Mouse (Mus musculus) spleen, adult 2 months (tissue): ENCODE measurements around the gene Tomm7. TPM values are rescaled to one million over a fixed set of nuclear protein-coding genes. Genes with fewer than 3 reads are reported as not detected.
"Not testable (repeated sequence)": the region's sequence is repeated elsewhere in the genome, so short reads cannot be mapped to it uniquely, and the experiment has no call there.

Source experiments
- DNase-seq, 2 experiments: peaks; one replicate each; pipeline versions ENCODE4 v3.0.0 to v3.0.0-alpha.2; 2012 to 2021; ENCODE audit warnings: low spot score in 2 of 2, low read depth in 1 of 2
- H3K27ac ChIP-seq: fragments of 200-500 bp; 2 replicates; pipeline ENCODE4 v1.5.1; 2012; ENCODE audit warnings: low read length, inconsistent platforms; ENCODE audit not compliant: insufficient read depth
- H3K27me3 ChIP-seq: fragments of 200-500 bp; 2 replicates; pipeline ENCODE4 v1.6.1; 2012; ENCODE audit warnings: mild to moderate bottlenecking, moderate library complexity, low read length, inconsistent platforms; ENCODE audit not compliant: control insufficient read depth, insufficient read depth
- H3K36me3 ChIP-seq: fragments of 200-500 bp; 2 replicates; pipeline ENCODE4 v1.6.1; 2012; ENCODE audit warnings: mild to moderate bottlenecking, low read length, inconsistent platforms; ENCODE audit not compliant: control insufficient read depth, insufficient read depth
- H3K4me1 ChIP-seq: fragments of 200-500 bp; 2 replicates; pipeline ENCODE4 v1.6.1; 2011; ENCODE audit warnings: inconsistent platforms; ENCODE audit not compliant: control insufficient read depth, insufficient read depth, insufficient read length
- H3K4me3 ChIP-seq: fragments of 200-500 bp; 2 replicates; pipeline ENCODE4 v1.5.1; 2011; ENCODE audit warnings: mild to moderate bottlenecking, inconsistent platforms; ENCODE audit not compliant: insufficient read depth, insufficient read length; ENCODE audit errors: extremely low read depth
- CTCF ChIP-seq: fragments of 200-500 bp; IDR thresholded peaks from 2 replicates; pipeline ENCODE4 v1.5.1; 2011; ENCODE audit warnings: mild to moderate bottlenecking, inconsistent platforms; ENCODE audit not compliant: insufficient read depth, insufficient read length, insufficient replicate concordance; ENCODE audit errors: extremely low read depth
- POLR2A ChIP-seq: fragments of 200-500 bp; IDR thresholded peaks from 2 replicates; pipeline ENCODE4 v1.6.1; 2011; ENCODE audit warnings: low read depth, low read length, inconsistent platforms
- WGBS: fragments of 180-500 bp; shearing (Covaris S2); methylation state at CpG from one replicate; pipeline ENCODE4 v1.1.7; 2018; 5-methylcytosine and 5-hydroxymethylcytosine counted together
- polyA plus RNA-seq: library from polyadenylated mRNA; depleted of rRNA; stranded (reverse); fragments of >200 nt; gene quantifications from 2 replicates; pipeline ENCODE4 v1.2.3, GENCODE M21; 2012

Tomm7 gene
- polyA plus RNA-seq, 1 experiment: 12.6 TPM

- H3K36me3 ChIP-seq: peaks cover 25% of the 10 kb centered on the region
- 94% methylated on average over 1 of the region's 1 CpGs for WGBS
These were observed 15.2 kb upstream of the Tomm7 start for GRCm38 (mm10) chr5:23859087-23859718.

GRCm38 (mm10) chr5:23858643-23859042, 14.7 kb upstream of the Tomm7 start:
- Histone ChIP-seq H3K4me3 (no peak overlapping the region), H3K4me1 (no peaks in the 10 kb centered on the region), H3K27ac (no peak overlapping the region), H3K36me3 (peaks cover 29% of the 10 kb centered on the region), H3K27me3 (no peaks in the 10 kb centered on the region)
- TF ChIP-seq POLR2A: no peak
- TF ChIP-seq CTCF: peak; percentile 14; the same call in 1 of the 2 replicates
- 87% methylated on average over 7 of the region's 7 CpGs for WGBS
- peak in 1 of 2 experiments; percentile 24 for DNase-seq

More at GRCm38 (mm10) chr5:23859087-23859718, 15.2 kb upstream of the Tomm7 start:
- TF ChIP-seq POLR2A (no peak), CTCF (no peak)
- H3K27ac ChIP-seq: no peak overlapping the region
- H3K27me3 ChIP-seq: no peaks in the 10 kb centered on the region
- no peak overlapping the region for H3K4me3 ChIP-seq
- no peak for DNase-seq
- no peaks in the 10 kb centered on the region for H3K4me1 ChIP-seq

GRCm38 (mm10) chr5:23858001-23858400, 14.0 kb upstream of the Tomm7 start:
- WGBS: 91% methylated on average over 3 of the region's 3 CpGs
- H3K36me3 ChIP-seq: peaks cover 34% of the 10 kb centered on the region

GRCm38 (mm10) chr5:23857189-23857588, 13.2 kb upstream of the Tomm7 start:
- Histone ChIP-seq H3K27me3 (no peaks in the 10 kb centered on the region), H3K4me1 (no peaks in the 10 kb centered on the region), H3K4me3 (no peak overlapping the region), H3K36me3 (peaks cover 36% of the 10 kb centered on the region), H3K27ac (no peak overlapping the region)
- TF ChIP-seq POLR2A (no peak), CTCF (no peak)
- DNase-seq: no peak

More at GRCm38 (mm10) chr5:23858001-23858400, 14.0 kb upstream of the Tomm7 start:
- DNase-seq: no peak
- TF ChIP-seq POLR2A: no peak
- TF ChIP-seq CTCF: no peak
- Histone ChIP-seq H3K4me1 (no peaks in the 10 kb centered on the region), H3K27ac (no peak overlapping the region), H3K27me3 (no peaks in the 10 kb centered on the region), H3K4me3 (no peak overlapping the region)

- Histone ChIP-seq H3K27me3 (no peaks in the 10 kb centered on the region), H3K4me3 (no peak overlapping the region), H3K27ac (no peak overlapping the region), H3K4me1 (no peaks in the 10 kb centered on the region), H3K36me3 (peaks cover 36% of the 10 kb centered on the region)
- DNase-seq: no peak
- WGBS: 92% methylated on average over 1 of the region's 1 CpGs
- TF ChIP-seq CTCF (no peak), POLR2A (no peak)
These were observed 12.2 kb upstream of the Tomm7 start for GRCm38 (mm10) chr5:23856164-23856563.

GRCm38 (mm10) chr5:23855484-23855883, 11.5 kb upstream of the Tomm7 start:
- no peak overlapping the region for H3K4me3 ChIP-seq
- no peak for DNase-seq
- peaks cover 36% of the 10 kb centered on the region for H3K36me3 ChIP-seq
- H3K4me1 ChIP-seq: no peaks in the 10 kb centered on the region
- no peak overlapping the region for H3K27ac ChIP-seq
- WGBS: 92% methylated on average over 6 of the region's 6 CpGs
- TF ChIP-seq CTCF (no peak), POLR2A (no peak)
- H3K27me3 ChIP-seq: no peaks in the 10 kb centered on the region

- 89% methylated on average over 1 of the region's 1 CpGs for WGBS
- not testable (repeated sequence) for DNase-seq, H3K4me3 ChIP-seq, H3K4me1 ChIP-seq, H3K27ac ChIP-seq, H3K27me3 ChIP-seq
- peaks cover 32% of the 10 kb centered on the region for H3K36me3 ChIP-seq
These were observed 9.0 kb upstream of the Tomm7 start for GRCm38 (mm10) chr5:23852916-23853315.

GRCm38 (mm10) chr5:23851160-23851555, 7.2 kb upstream of the Tomm7 start:
- WGBS: 5% methylated on average over 4 of the region's 4 CpGs
- not testable (repeated sequence) for DNase-seq, H3K4me1 ChIP-seq, H3K27me3 ChIP-seq
- Histone ChIP-seq H3K27ac (peak overlapping the region; percentile 79; the same call in 1 of the 2 replicates), H3K4me3 (peak overlapping the region; percentile 82), H3K36me3 (peaks cover 26% of the 10 kb centered on the region)
